Mouse (Mus musculus) lung, postnatal 0 days (tissue): ENCODE measurements at regions not wholly inside any gene's neighbourhood (a gene's known extent, or its start where the extent isn't known, plus 50 kb on each side); places are given as distances from the start of the nearest gene placed in this dataset.

Source experiments
- CTCF ChIP-seq: IDR thresholded peaks from 2 replicates; pipeline ENCODE4 v1.5.1; 2016; ENCODE audit warnings: antibody characterized with exemption, mild to moderate bottlenecking
- EP300 ChIP-seq: IDR thresholded peaks from 2 replicates; pipeline ENCODE4 v1.6.1; 2016; ENCODE audit warnings: antibody characterized with exemption, mild to moderate bottlenecking, control low read depth

- no peak for TF ChIP-seq CTCF
- no peak for TF ChIP-seq EP300
These were observed 103.2 kb upstream of the Tmem185a start for GRCm38 (mm10) chrX:70580171-70580570.
